Mouse (Mus musculus): ENCODE results near the gene Cd6. TPM values are rescaled to one million over a fixed set of nuclear protein-coding genes. Genes with fewer than 3 reads are reported as not detected.

The Cd6 gene
- polyA plus RNA-seq, 1 experiment from 2014 or later: not detected

Other genes with a start within 250 kb of the Cd6 start
- gene Ddb1, start 224.7 kb downstream of the Cd6 start, polyA plus RNA-seq (2014; fragmentation: Nextera tagmentation; extraction: Ambion mirVana): 265 and 328 TPM in 2 replicates
- 13.6 and 14.3 TPM in 2 replicates for gene Tkfc, start 224.4 kb downstream of the Cd6 start, polyA plus RNA-seq (2014; fragmentation: Nextera tagmentation; extraction: Ambion mirVana)
- gene Vwce, start 195.8 kb downstream of the Cd6 start, polyA plus RNA-seq (2014; fragmentation: Nextera tagmentation; extraction: Ambion mirVana): 0.46 and 0.55 TPM in 2 replicates
- not detected in 2 replicates for gene Pga5, start 152.0 kb downstream of the Cd6 start, polyA plus RNA-seq (2014; fragmentation: Nextera tagmentation; extraction: Ambion mirVana)
- gene Vps37c, start 141.3 kb downstream of the Cd6 start, polyA plus RNA-seq (2014; fragmentation: Nextera tagmentation; extraction: Ambion mirVana): 21.9 and 22.5 TPM in 2 replicates
- 0.39 and 0.72 TPM in 2 replicates for gene Cd5, start 91.1 kb downstream of the Cd6 start, polyA plus RNA-seq (2014; fragmentation: Nextera tagmentation; extraction: Ambion mirVana)
- gene Slc15a3, start 9.7 kb upstream of the Cd6 start, polyA plus RNA-seq (2014; fragmentation: Nextera tagmentation; extraction: Ambion mirVana): 0.19 and 0.31 TPM in 2 replicates
- gene Tmem132a, start 39.9 kb upstream of the Cd6 start, polyA plus RNA-seq (2014; fragmentation: Nextera tagmentation; extraction: Ambion mirVana): 35.5 and 37.2 TPM in 2 replicates
- 66.7 and 71.0 TPM in 2 replicates for gene Tmem109, start 51.9 kb upstream of the Cd6 start, polyA plus RNA-seq (2014; fragmentation: Nextera tagmentation; extraction: Ambion mirVana)
- 33.0 and 39.4 TPM in 2 replicates for gene Prpf19, start 65.2 kb upstream of the Cd6 start, polyA plus RNA-seq (2014; fragmentation: Nextera tagmentation; extraction: Ambion mirVana)
- not detected in 2 replicates for gene Zp1, start 90.6 kb upstream of the Cd6 start, polyA plus RNA-seq (2014; fragmentation: Nextera tagmentation; extraction: Ambion mirVana)
- 0.27 TPM in 2 replicates for gene Ptgdr2, start 107.1 kb upstream of the Cd6 start, polyA plus RNA-seq (2014; fragmentation: Nextera tagmentation; extraction: Ambion mirVana)
- 17.7 and 18.9 TPM in 2 replicates for gene Ccdc86, start 119.2 kb upstream of the Cd6 start, polyA plus RNA-seq (2014; fragmentation: Nextera tagmentation; extraction: Ambion mirVana)
- gene Ms4a10, start 144.6 kb upstream of the Cd6 start, polyA plus RNA-seq (2014; fragmentation: Nextera tagmentation; extraction: Ambion mirVana): not detected in 2 replicates
- gene Ms4a15, start 163.2 kb upstream of the Cd6 start, polyA plus RNA-seq (2014; fragmentation: Nextera tagmentation; extraction: Ambion mirVana): 0.17 TPM in 1 of 2 replicates, not detected in the other
- not detected in 2 replicates for gene Ms4a18, start 188.0 kb upstream of the Cd6 start, polyA plus RNA-seq (2014; fragmentation: Nextera tagmentation; extraction: Ambion mirVana)

Measured in heart, embryonic 11.5 days (tissue).